Mouse (Mus musculus): Measurements from ENCODE around the gene Tmbim4. TPM values are rescaled to one million over a fixed set of nuclear protein-coding genes. Genes with fewer than 3 reads are reported as not detected.

Tmbim4 gene
- polyA plus RNA-seq, 1 experiment from 2014 or later, result 114 TPM

DNA sequence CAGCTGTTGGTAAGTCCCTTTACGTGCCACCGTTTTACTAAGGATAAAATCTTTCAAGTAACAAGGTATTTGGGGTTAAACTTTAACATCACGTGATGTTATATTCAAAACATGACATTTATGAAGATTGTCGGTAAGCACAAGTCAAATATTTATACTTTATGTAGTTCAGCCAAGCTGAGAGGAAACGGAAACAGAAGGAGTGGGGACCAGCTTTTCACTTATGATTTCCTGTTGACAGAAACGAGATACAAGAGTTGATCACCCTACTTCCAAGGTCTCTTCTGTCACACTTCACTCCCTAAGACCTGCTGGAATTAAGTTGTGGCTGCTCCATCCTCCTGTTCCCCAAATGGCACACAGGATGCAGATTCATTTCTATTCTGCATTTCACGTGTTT lies 19.4 kb downstream of the Tmbim4 start:
- Histone ChIP-seq H3K9me3 (replicated peaks; ENCODE audit: control insufficient read depth, low read length) (no peaks in the 10 kb centered on the region), H3K4me2 (no peak overlapping the region), H3K27ac (ENCODE audit: low read depth, low read length) (no peak overlapping the region), H3K4me3 (ENCODE audit: low read depth, low read length) (no peak overlapping the region), H3K27me3 (ENCODE audit: control insufficient read depth, insufficient read depth, low read length) (no peaks in the 10 kb centered on the region), H3K36me3 (ENCODE audit: control insufficient read depth, insufficient read depth, low read length) (0 out of 2 replicates have a peak, but pooled peaks cover 2% of the 10 kb centered on the region), H3K9ac (ENCODE audit: low read depth, low read length) (no peak overlapping the region), H3K4me1 (ENCODE audit: control insufficient read depth, insufficient read depth, low read length) (no peaks in the 10 kb centered on the region)
- 83% methylated on average over 7 of the region's 7 CpGs for WGBS (ENCODE audit: insufficient replicate concordance)
- ATAC-seq (replicated peaks; ENCODE audit: insufficient number of reproducible peaks, low FRiP score, low TSS enrichment), result no peak

DNA sequence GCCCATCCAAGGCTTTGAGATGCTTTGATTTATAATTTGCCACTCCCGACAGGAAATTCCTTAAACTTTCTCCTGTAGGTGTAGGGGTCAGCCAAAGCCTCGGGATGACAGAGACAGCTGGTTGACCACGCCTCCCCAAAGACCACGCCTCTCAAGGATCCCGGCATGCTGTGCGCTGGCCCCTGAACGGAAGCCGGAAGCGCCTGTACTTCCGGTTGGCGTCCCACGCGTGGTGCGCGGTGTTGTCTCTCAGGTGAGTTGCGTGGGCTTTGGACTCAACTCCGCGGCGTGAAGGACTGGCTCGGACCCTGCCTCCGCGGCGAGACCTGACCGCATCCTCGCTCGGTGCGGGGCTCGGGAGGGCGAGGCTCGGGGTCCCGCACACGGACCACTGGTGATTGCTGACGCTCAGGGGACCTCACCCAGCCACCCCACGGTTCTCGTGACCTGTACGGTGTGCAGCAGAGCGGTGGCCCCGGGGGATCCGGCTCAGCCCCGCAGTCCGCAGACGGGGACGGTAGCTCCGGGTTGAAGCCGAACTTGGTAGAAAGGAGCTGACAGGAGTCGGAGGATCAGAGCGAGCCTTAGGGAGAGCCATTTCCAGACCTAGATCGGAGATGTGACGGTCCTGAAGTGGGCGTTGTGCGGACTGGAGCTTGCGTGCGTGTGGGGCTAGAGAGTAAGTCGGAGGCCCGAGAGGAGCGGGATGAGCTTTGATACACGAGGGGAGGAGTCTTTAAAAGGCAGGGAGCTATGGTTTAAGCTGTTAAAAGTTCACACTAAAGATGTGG lies 25.7 kb downstream of the Tmbim4 start, which contains the start of gene Llph:
Gene Llph (plus strand): TSS at position 200 of the 791 bp plus-strand sequence.
- WGBS (ENCODE audit: insufficient replicate concordance), result under 1% methylated on average over 57 of the region's 57 CpGs
- Histone ChIP-seq H3K9me3 (replicated peaks; ENCODE audit: control insufficient read depth, low read length) (no peaks in the 10 kb centered on the region), H3K27ac (ENCODE audit: low read depth, low read length) (peak within 1 kb of the TSS; percentile 29; the same call in 1 of the 2 replicates), H3K36me3 (ENCODE audit: control insufficient read depth, insufficient read depth, low read length) (peaks cover 2% of the 10 kb centered on the region; the same call in 1 of the 2 replicates), H3K4me1 (ENCODE audit: control insufficient read depth, insufficient read depth, low read length) (peaks cover 3% of the 10 kb centered on the region; the same call in 1 of the 2 replicates), H3K4me3 (ENCODE audit: low read depth, low read length) (peak within 1 kb of the TSS; percentile 100), H3K9ac (ENCODE audit: low read depth, low read length) (peak within 1 kb of the TSS; percentile 93), H3K27me3 (ENCODE audit: control insufficient read depth, insufficient read depth, low read length) (no peaks in the 10 kb centered on the region), H3K4me2 (peak within 1 kb of the TSS; percentile 90)
- peak; percentile 92 for ATAC-seq (replicated peaks; ENCODE audit: insufficient number of reproducible peaks, low FRiP score, low TSS enrichment)

DNA sequence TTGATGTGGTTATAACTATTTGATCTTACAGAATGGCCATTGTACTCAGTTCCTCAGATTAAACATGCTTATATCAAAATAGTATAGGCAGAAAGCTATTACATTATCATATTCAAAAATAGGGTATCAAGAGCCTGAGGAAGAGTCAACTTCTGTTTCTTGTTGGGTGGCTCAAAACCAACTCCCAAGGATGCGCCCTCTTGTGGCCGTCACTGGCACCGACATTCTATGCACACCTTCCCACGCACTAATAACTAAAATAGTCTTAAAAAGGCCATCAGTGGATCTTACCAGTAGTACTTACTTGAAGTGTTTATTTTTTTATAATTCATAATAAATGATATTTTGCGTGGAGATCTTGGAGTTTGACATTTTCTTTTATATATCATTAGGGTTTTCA lies 30.3 kb downstream of the Tmbim4 start:
- Histone ChIP-seq H3K9ac (ENCODE audit: low read depth, low read length) (no peak overlapping the region), H3K4me3 (ENCODE audit: low read depth, low read length) (no peak overlapping the region), H3K9me3 (replicated peaks; ENCODE audit: control insufficient read depth, low read length) (no peaks in the 10 kb centered on the region), H3K27ac (ENCODE audit: low read depth, low read length) (no peak overlapping the region), H3K27me3 (ENCODE audit: control insufficient read depth, insufficient read depth, low read length) (no peaks in the 10 kb centered on the region), H3K4me1 (ENCODE audit: control insufficient read depth, insufficient read depth, low read length) (peaks cover 3% of the 10 kb centered on the region; the same call in 1 of the 2 replicates), H3K36me3 (ENCODE audit: control insufficient read depth, insufficient read depth, low read length) (peaks cover 2% of the 10 kb centered on the region; the same call in 1 of the 2 replicates), H3K4me2 (no peak overlapping the region)
- ATAC-seq (replicated peaks; ENCODE audit: insufficient number of reproducible peaks, low FRiP score, low TSS enrichment), result no peak
- WGBS (ENCODE audit: insufficient replicate concordance), result 30% methylated on average over 5 of the region's 5 CpGs

GRCm38 (mm10) chr10:120233655-120234367 lies 32.4 kb downstream of the Tmbim4 start:
- no peaks in the 10 kb centered on the region; the same call in none of the 2 replicates for H3K27me3 ChIP-seq (ENCODE audit: control insufficient read depth, insufficient read depth, low read length)
- H3K9me3 ChIP-seq (replicated peaks; ENCODE audit: control insufficient read depth, low read length), result no peaks in the 10 kb centered on the region
- H3K9ac ChIP-seq (ENCODE audit: low read depth, low read length), result peak overlapping the region; percentile 12; the same call in 1 of the 2 replicates
- 23% methylated on average over 18 of the region's 18 CpGs for WGBS (ENCODE audit: insufficient replicate concordance)
- H3K27ac ChIP-seq (ENCODE audit: low read depth, low read length), result no peak overlapping the region
- no peak for ATAC-seq (replicated peaks; ENCODE audit: insufficient number of reproducible peaks, low FRiP score, low TSS enrichment)
- H3K36me3 ChIP-seq (ENCODE audit: control insufficient read depth, insufficient read depth, low read length), result peaks cover 2% of the 10 kb centered on the region; the same call in 1 of the 2 replicates
- H3K4me2 ChIP-seq, result peak overlapping the region; percentile 45
- peak overlapping the region; percentile 1; the same call in 1 of the 2 replicates for H3K4me3 ChIP-seq (ENCODE audit: low read depth, low read length)
- H3K4me1 ChIP-seq (ENCODE audit: control insufficient read depth, insufficient read depth, low read length), result no peaks in the 10 kb centered on the region

DNA sequence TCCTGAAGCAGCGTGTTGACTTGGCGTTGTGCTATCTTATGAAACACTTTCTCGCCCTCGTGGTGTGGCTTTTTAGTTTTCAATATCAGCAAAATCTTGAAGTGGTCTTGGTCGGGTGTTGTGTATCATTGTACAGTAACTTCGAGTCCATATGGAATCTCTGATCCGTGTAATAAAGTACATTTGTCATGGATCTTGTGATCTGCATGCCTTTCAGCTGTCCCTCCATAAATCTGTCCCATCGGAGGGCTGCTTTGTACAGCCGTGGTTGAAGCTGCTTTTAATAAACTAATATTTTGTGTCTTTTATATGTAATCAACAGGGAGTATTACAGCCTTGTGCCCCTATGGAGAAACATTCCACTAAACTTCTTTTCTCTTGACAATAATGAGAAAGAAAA lies 35.5 kb downstream of the Tmbim4 start:
- no peak overlapping the region for H3K27ac ChIP-seq (ENCODE audit: low read depth, low read length)
- H3K27me3 ChIP-seq (ENCODE audit: control insufficient read depth, insufficient read depth, low read length), result no peaks in the 10 kb centered on the region; the same call in none of the 2 replicates
- WGBS (ENCODE audit: insufficient replicate concordance), result 78% methylated on average over 9 of the region's 9 CpGs
- H3K4me1 ChIP-seq (ENCODE audit: control insufficient read depth, insufficient read depth, low read length), result no peaks in the 10 kb centered on the region
- H3K36me3 ChIP-seq (ENCODE audit: control insufficient read depth, insufficient read depth, low read length), result no peaks in the 10 kb centered on the region
- ATAC-seq (replicated peaks; ENCODE audit: insufficient number of reproducible peaks, low FRiP score, low TSS enrichment), result no peak
- H3K4me3 ChIP-seq (ENCODE audit: low read depth, low read length), result no peak overlapping the region
- no peaks in the 10 kb centered on the region for H3K9me3 ChIP-seq (replicated peaks; ENCODE audit: control insufficient read depth, low read length)
- no peak overlapping the region for H3K4me2 ChIP-seq
- no peak overlapping the region for H3K9ac ChIP-seq (ENCODE audit: low read depth, low read length)

- H3K9me3 ChIP-seq (replicated peaks; ENCODE audit: control insufficient read depth, low read length), result no peaks in the 10 kb centered on the region
- H3K4me2 ChIP-seq, result no peak overlapping the region
- no peak overlapping the region for H3K4me3 ChIP-seq (ENCODE audit: low read depth, low read length)
- H3K9ac ChIP-seq (ENCODE audit: low read depth, low read length), result no peak overlapping the region
- H3K27me3 ChIP-seq (ENCODE audit: control insufficient read depth, insufficient read depth, low read length), result no peaks in the 10 kb centered on the region; the same call in none of the 2 replicates
- H3K27ac ChIP-seq (ENCODE audit: low read depth, low read length), result no peak overlapping the region
- no peaks in the 10 kb centered on the region for H3K4me1 ChIP-seq (ENCODE audit: control insufficient read depth, insufficient read depth, low read length)
- no peak for ATAC-seq (replicated peaks; ENCODE audit: insufficient number of reproducible peaks, low FRiP score, low TSS enrichment)
- H3K36me3 ChIP-seq (ENCODE audit: control insufficient read depth, insufficient read depth, low read length), result no peaks in the 10 kb centered on the region
- 89% methylated on average over 8 of the region's 8 CpGs for WGBS (ENCODE audit: insufficient replicate concordance)
Observed at GRCm38 (mm10) chr10:120238241-120238640, 36.9 kb downstream of the Tmbim4 start.

DNA sequence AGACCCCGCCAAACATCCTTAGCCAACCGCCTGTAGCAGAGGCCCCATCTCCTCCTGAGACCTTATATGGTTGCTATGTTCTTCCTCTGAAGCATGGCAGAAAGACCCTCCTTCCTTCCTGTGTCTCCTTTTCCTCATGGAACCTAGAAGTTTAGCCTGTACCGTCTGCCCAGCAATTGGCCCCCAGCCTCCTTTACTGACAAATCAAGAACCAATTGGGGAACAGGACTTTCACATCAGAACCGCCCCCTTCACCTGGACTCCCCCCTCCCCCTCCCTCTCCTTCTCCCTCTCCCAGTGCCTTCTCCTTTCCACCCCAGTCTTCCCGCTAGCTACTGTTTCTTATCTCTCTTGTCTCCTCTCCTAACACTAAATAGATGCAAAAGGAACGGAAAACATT lies 38.1 kb downstream of the Tmbim4 start:
- Histone ChIP-seq H3K4me3 (ENCODE audit: low read depth, low read length) (no peak overlapping the region), H3K36me3 (ENCODE audit: control insufficient read depth, insufficient read depth, low read length) (no peaks in the 10 kb centered on the region), H3K4me2 (no peak overlapping the region), H3K27me3 (ENCODE audit: control insufficient read depth, insufficient read depth, low read length) (no peaks in the 10 kb centered on the region; the same call in none of the 2 replicates), H3K27ac (ENCODE audit: low read depth, low read length) (no peak overlapping the region), H3K4me1 (ENCODE audit: control insufficient read depth, insufficient read depth, low read length) (no peaks in the 10 kb centered on the region), H3K9ac (ENCODE audit: low read depth, low read length) (no peak overlapping the region), H3K9me3 (replicated peaks; ENCODE audit: control insufficient read depth, low read length) (no peaks in the 10 kb centered on the region)
- no peak for ATAC-seq (replicated peaks; ENCODE audit: insufficient number of reproducible peaks, low FRiP score, low TSS enrichment)
- WGBS (ENCODE audit: insufficient replicate concordance), result 26% methylated on average over 6 of the region's 6 CpGs

DNA sequence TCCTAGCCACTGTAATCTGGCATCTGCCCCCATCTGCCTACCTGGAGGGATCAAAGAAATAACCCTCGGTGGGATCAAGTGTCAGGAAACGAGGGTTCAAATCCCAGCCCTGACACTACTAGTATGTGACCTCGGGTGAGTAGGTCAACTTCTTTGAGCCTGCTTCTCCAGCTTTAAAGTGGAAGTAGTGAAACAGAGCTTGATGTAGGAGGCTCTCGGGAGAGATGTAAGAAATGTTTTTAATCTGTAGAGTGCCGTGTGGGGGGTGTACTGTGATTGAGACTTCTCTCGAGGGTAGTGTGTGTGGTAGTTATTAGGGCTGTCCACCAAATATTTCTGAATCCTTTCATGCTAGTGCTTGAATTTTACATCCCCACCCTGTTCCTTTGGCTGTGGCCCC lies 41.0 kb downstream of the Tmbim4 start:
- Histone ChIP-seq H3K4me2 (no peak overlapping the region), H3K27me3 (ENCODE audit: control insufficient read depth, insufficient read depth, low read length) (no peaks in the 10 kb centered on the region; the same call in none of the 2 replicates), H3K27ac (ENCODE audit: low read depth, low read length) (no peak overlapping the region), H3K9me3 (replicated peaks; ENCODE audit: control insufficient read depth, low read length) (no peaks in the 10 kb centered on the region), H3K4me1 (ENCODE audit: control insufficient read depth, insufficient read depth, low read length) (no peaks in the 10 kb centered on the region), H3K9ac (ENCODE audit: low read depth, low read length) (no peak overlapping the region), H3K4me3 (ENCODE audit: low read depth, low read length) (no peak overlapping the region), H3K36me3 (ENCODE audit: control insufficient read depth, insufficient read depth, low read length) (no peaks in the 10 kb centered on the region)
- WGBS (ENCODE audit: insufficient replicate concordance), result 54% methylated on average over 6 of the region's 6 CpGs
- ATAC-seq (replicated peaks; ENCODE audit: insufficient number of reproducible peaks, low FRiP score, low TSS enrichment), result no peak
